Mouse (Mus musculus): ENCODE data around the gene Uts2r. TPM values are rescaled to one million over a fixed set of nuclear protein-coding genes. Genes with fewer than 3 reads are reported as not detected.

The Uts2r gene
- polyA plus RNA-seq (2014; fragmentation: Illumina TruSeq; extraction: RNeasy Lipid Tissue Mini Kit (QIAGEN cat#74804); ENCODE audit: low read depth, low replicate concordance) = not detected

GRCm38 (mm10) chr11:121159971-121160370 lies at the start of gene Uts2r:
Gene Uts2r, plus strand, starts transcription at chr11:121160271.

DNA sequence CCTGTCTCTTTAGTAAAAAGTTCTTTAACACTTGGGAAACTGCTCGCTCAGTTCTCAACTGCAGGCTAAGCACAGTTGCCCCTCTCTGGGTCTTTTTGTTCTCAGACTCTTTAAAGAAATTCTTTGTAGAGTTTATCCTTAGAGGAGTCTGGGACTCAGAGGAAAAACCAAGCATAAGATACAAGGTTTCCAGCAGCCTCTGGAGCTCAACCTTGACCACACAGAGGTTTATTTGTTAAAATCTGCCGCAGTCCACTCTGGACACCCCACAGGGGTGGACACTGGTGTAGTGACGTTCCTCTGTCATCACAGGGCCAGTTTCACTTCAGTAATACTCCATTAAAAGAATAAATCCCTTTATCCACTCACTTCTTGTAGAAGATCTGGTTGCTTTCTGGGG lies 41.5 kb upstream of the Uts2r start, which contains the start of gene Tex19.2:
Gene Tex19.2, minus strand, starts transcription at position 101 of the 400 bp plus-strand sequence.

DNA sequence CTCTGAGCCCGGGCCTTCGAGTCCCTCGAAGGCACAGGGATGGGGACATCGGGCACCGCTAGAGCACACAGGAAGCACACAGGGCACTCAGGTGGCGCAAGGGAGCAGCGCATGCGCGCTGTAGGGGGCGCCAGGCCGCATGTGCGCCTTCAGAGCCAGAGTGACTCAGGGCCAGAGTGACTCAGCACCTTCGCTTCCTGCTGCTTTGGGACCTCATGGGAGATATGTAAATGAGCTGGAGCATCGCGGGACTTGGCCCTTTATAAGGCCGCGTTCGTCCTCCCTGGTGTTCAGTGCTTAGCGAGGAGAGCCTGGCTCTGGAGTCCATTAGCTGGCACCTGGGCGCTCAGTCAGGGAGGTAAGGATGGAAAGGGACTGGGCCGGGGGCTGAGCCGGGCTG lies 14.2 kb upstream of the Uts2r start, which contains the start of gene Tex19.1:
Gene Tex19.1, plus strand, starts transcription at position 279 of the 400 bp plus-strand sequence.

DNA sequence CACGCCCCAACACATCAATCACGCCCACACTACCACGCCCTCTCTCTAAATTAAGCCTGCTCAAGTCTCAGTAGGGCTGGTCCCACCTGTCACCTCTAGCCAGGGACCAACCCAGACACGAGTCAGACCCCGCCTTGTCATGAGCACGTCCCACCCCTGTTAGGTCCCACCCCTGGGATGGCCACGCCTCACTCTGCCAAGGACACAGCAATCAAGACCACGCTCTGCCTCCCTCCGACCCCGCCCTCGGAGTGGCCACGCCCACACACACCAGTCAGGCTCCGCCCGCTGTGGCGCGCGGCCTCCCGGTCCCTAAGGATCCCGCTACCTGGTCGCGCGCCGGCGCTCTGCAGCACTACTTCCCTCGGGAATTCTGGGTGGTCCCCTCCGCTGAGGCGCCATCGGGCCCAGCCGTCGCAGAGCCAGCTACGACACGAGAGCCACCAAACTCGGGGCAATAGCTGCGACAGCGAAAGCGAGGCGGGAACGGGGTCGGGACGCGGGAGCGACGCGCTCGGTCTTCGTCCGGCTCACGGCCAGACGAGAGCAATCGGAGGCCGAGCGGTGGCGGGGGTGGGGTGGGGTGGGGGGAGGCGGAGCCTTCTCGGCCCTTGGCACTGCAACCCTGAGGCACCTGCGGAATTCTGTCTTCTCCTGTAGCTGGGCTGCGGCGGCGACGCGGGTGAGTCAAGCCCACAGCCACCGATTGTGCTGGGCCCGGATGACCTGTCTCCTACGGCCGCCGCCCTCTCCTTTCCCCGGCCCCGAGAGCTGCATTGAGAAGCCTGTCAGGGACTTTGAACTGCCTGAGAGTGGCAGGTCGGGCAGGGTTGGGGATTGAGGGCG lies 44.3 kb downstream of the Uts2r start, which contains the start of the genes Hexdc and Ogfod3:
Gene Hexdc, plus strand, starts transcription at position 273 of the 846 bp plus-strand sequence.
Gene Ogfod3, minus strand, starts transcription at position 551 of the 846 bp plus-strand sequence.

Other genes with a start within 250 kb of the Uts2r start
- gene Ccdc57, start 227.4 kb upstream of the Uts2r start, polyA plus RNA-seq (2014; fragmentation: Illumina TruSeq; extraction: RNeasy Lipid Tissue Mini Kit (QIAGEN cat#74804); ENCODE audit: low read depth, low replicate concordance) = 0.82 TPM
- not detected for gene Slc16a3, start 211.8 kb upstream of the Uts2r start, polyA plus RNA-seq (2014; fragmentation: Illumina TruSeq; extraction: RNeasy Lipid Tissue Mini Kit (QIAGEN cat#74804); ENCODE audit: low read depth, low replicate concordance)
- gene Csnk1d, start 168.9 kb upstream of the Uts2r start, polyA plus RNA-seq (2014; fragmentation: Illumina TruSeq; extraction: RNeasy Lipid Tissue Mini Kit (QIAGEN cat#74804); ENCODE audit: low read depth, low replicate concordance) = 69.7 TPM
- gene Cd7, start 120.9 kb upstream of the Uts2r start, polyA plus RNA-seq (2014; fragmentation: Illumina TruSeq; extraction: RNeasy Lipid Tissue Mini Kit (QIAGEN cat#74804); ENCODE audit: low read depth, low replicate concordance) = not detected
- gene Sectm1b, start 96.7 kb upstream of the Uts2r start, polyA plus RNA-seq (2014; fragmentation: Illumina TruSeq; extraction: RNeasy Lipid Tissue Mini Kit (QIAGEN cat#74804); ENCODE audit: low read depth, low replicate concordance) = 278 TPM
- 6.2 TPM for gene Sectm1a, start 79.1 kb upstream of the Uts2r start, polyA plus RNA-seq (2014; fragmentation: Illumina TruSeq; extraction: RNeasy Lipid Tissue Mini Kit (QIAGEN cat#74804); ENCODE audit: low read depth, low replicate concordance)
- not detected for gene Tex19.2, start 41.6 kb upstream of the Uts2r start, polyA plus RNA-seq (2014; fragmentation: Illumina TruSeq; extraction: RNeasy Lipid Tissue Mini Kit (QIAGEN cat#74804); ENCODE audit: low read depth, low replicate concordance)
- not detected for gene Tex19.1, start 14.1 kb upstream of the Uts2r start, polyA plus RNA-seq (2014; fragmentation: Illumina TruSeq; extraction: RNeasy Lipid Tissue Mini Kit (QIAGEN cat#74804); ENCODE audit: low read depth, low replicate concordance)
- 11.2 TPM for gene Hexdc, start 44.2 kb downstream of the Uts2r start, polyA plus RNA-seq (2014; fragmentation: Illumina TruSeq; extraction: RNeasy Lipid Tissue Mini Kit (QIAGEN cat#74804); ENCODE audit: low read depth, low replicate concordance)
- 2.3 TPM for gene Ogfod3, start 44.4 kb downstream of the Uts2r start, polyA plus RNA-seq (2014; fragmentation: Illumina TruSeq; extraction: RNeasy Lipid Tissue Mini Kit (QIAGEN cat#74804); ENCODE audit: low read depth, low replicate concordance)
- gene Cybc1, start 69.1 kb downstream of the Uts2r start, polyA plus RNA-seq (2014; fragmentation: Illumina TruSeq; extraction: RNeasy Lipid Tissue Mini Kit (QIAGEN cat#74804); ENCODE audit: low read depth, low replicate concordance) = 13.2 TPM
- gene Narf, start 77.0 kb downstream of the Uts2r start, polyA plus RNA-seq (2014; fragmentation: Illumina TruSeq; extraction: RNeasy Lipid Tissue Mini Kit (QIAGEN cat#74804); ENCODE audit: low read depth, low replicate concordance) = 26.2 TPM
- 12.0 TPM for gene Foxk2, start 99.7 kb downstream of the Uts2r start, polyA plus RNA-seq (2014; fragmentation: Illumina TruSeq; extraction: RNeasy Lipid Tissue Mini Kit (QIAGEN cat#74804); ENCODE audit: low read depth, low replicate concordance)
- 65.0 TPM for gene Wdr45b, start 194.2 kb downstream of the Uts2r start, polyA plus RNA-seq (2014; fragmentation: Illumina TruSeq; extraction: RNeasy Lipid Tissue Mini Kit (QIAGEN cat#74804); ENCODE audit: low read depth, low replicate concordance)
- gene Rab40b, start 228.0 kb downstream of the Uts2r start, polyA plus RNA-seq (2014; fragmentation: Illumina TruSeq; extraction: RNeasy Lipid Tissue Mini Kit (QIAGEN cat#74804); ENCODE audit: low read depth, low replicate concordance) = 2.1 TPM